Mouse (Mus musculus): Measurements from ENCODE around the gene Asb12. TPM values are rescaled to one million over a fixed set of nuclear protein-coding genes. Genes with fewer than 3 reads are reported as not detected.

Asb12 gene
- polyA plus RNA-seq, 1 experiment from 2014 or later: 9.3 TPM

DNA sequence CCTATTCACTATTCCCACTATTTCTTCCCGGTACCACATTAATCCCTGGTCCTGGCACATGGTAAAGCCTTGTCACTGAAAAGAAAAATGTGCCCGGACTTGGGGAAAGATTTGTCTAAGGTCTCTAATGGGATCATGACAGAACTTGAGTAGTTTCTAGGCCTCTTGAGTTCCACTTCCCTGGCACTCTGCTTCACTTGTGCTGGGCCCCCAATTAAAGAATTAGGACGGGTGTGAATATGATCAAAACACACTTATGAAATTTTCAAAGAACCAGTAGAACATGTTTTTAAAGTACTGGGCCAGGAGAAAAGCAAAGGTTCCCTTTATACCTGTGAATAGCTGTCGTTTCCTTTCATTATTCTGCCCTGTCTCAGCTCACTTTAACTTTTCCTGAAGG is 119.3 kb downstream of the Asb12 start:
- Histone ChIP-seq H3K27ac (no peak overlapping the region), H3K9me3 (no peaks in the 10 kb centered on the region), H3K4me3 (no peak overlapping the region), H3K36me3 (no peaks in the 10 kb centered on the region), H3K4me1 (no peaks in the 10 kb centered on the region), H3K27me3 (ENCODE audit: insufficient read depth, poor library complexity, severe bottlenecking) (no peaks in the 10 kb centered on the region)
- no peak for DNase-seq (ENCODE audit: low spot score)
- 74% methylated on average over 4 of the region's 4 CpGs for WGBS

DNA sequence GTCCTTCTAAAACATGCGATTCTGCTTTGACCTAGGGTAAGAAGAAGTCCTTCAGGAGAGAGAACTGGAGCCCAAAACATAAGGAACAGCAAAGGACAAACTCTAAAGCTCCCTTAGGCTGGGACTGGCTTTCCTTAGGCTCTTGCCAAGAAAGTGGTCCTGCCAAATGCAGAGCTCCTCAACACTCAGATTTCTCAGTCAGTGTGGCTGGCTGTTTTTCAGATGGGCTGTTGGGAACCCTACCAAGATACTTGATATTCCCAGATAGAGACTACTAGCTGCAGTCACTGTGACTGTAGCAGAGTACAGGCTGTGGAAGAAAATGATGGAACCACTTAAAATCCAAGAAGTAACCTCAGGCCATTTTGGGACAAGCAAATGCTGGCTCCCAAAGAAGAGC is 120.6 kb downstream of the Asb12 start:
- no peak overlapping the region for H3K27ac ChIP-seq
- no peaks in the 10 kb centered on the region for H3K4me1 ChIP-seq
- no peaks in the 10 kb centered on the region for H3K27me3 ChIP-seq (ENCODE audit: insufficient read depth, poor library complexity, severe bottlenecking)
- no peaks in the 10 kb centered on the region for H3K9me3 ChIP-seq
- 92% methylated on average over 1 of the region's 1 CpGs for WGBS
- H3K36me3 ChIP-seq: no peaks in the 10 kb centered on the region
- no peak overlapping the region for H3K4me3 ChIP-seq
- DNase-seq (ENCODE audit: low spot score): no peak

Other genes starting within 250 kb of the Asb12 start
- gene Amer1, start 113.1 kb downstream of the Asb12 start, polyA plus RNA-seq (2016; fragmentation: Nextera tagmentation; extraction: Ambion mirVana): 8.7 and 12.1 TPM in 2 replicates
- not detected in 2 replicates for gene Pfn5, start 117 bp upstream of the Asb12 start, polyA plus RNA-seq (2016; fragmentation: Nextera tagmentation; extraction: Ambion mirVana)
- 10.4 and 16.1 TPM in 2 replicates for gene Zc4h2, start 100.5 kb upstream of the Asb12 start, polyA plus RNA-seq (2016; fragmentation: Nextera tagmentation; extraction: Ambion mirVana)
- gene Zc3h12b, start 153.7 kb upstream of the Asb12 start, polyA plus RNA-seq (2016; fragmentation: Nextera tagmentation; extraction: Ambion mirVana): 2.6 and 3.5 TPM in 2 replicates

Measured in heart, embryonic 10.5 days (tissue).